Mouse (Mus musculus) megakaryocyte-erythroid progenitor cell, adult 5-6 weeks (primary cell): ENCODE data around the gene Nup153. TPM values are rescaled to one million over a fixed set of nuclear protein-coding genes. Genes with fewer than 3 reads are reported as not detected.

Experiments used
- total RNA-seq, 2 experiments: library from RNA; stranded (forward) in 1 of 2; stranded (reverse) in 1 of 2; fragments of 200-1000, 215-1000 nt in 1 of 2; fragments of >200 nt in 1 of 2; fragmentation: Nextera tagmentation in 1 of 2; gene quantifications; 2 replicates each; pipeline ENCODE4 v1.2.3; 2014 to 2017

Nup153 gene
- total RNA-seq, 2 experiments from 2014 or later = 104 to 130 TPM

Other genes with a start within 250 kb of the Nup153 start
- 1.9 TPM in 1 of 2 replicates, not detected in the other for gene Cap2, start 226.1 kb downstream of the Nup153 start, total RNA-seq (2014; fragmentation: Nextera tagmentation)
- gene Cap2, start 226.1 kb downstream of the Nup153 start, total RNA-seq (2017) = 1.7 and 2.0 TPM in 2 replicates
- gene Fam8a1, start 58.4 kb downstream of the Nup153 start, total RNA-seq (2014; fragmentation: Nextera tagmentation) = 12.1 and 14.3 TPM in 2 replicates
- gene Fam8a1, start 58.4 kb downstream of the Nup153 start, total RNA-seq (2017) = 9.4 and 11.6 TPM in 2 replicates
- gene Kif13a, start 201.9 kb upstream of the Nup153 start, total RNA-seq (2014; fragmentation: Nextera tagmentation) = 15.0 and 21.6 TPM in 2 replicates
- 24.7 and 35.3 TPM in 2 replicates for gene Kif13a, start 201.9 kb upstream of the Nup153 start, total RNA-seq (2017)